Mouse (Mus musculus): ENCODE measurements around the gene Pou3f3. TPM values are rescaled to one million over a fixed set of nuclear protein-coding genes. Genes with fewer than 3 reads are reported as not detected.

Pou3f3 gene
- not detected in 2 replicates for polyA plus RNA-seq (2012; ENCODE audit: insufficient read depth, low replicate concordance)

DNA sequence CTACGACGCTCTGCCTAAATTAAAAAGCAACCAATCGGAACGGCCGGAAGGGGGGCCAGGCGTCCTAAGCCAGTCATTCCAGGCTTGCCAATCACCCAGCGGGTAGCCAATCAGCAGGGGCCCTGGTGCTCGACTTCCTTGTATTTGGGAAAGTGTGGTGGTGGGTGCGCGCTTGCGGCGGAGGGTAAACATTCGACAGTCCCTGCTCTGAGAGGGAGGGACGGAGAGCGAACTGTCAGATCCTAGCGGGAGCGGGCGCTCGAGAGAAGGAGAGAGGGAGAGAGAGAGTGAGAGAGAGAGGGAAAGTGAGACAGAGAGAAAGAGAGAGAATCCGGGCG lies at the start of gene Pou3f3:
Gene Pou3f3, plus strand, starts transcription at position 191 of the 338 bp plus-strand sequence.
- TF ChIP-seq FLI1 (IDR thresholded peaks at IDR 0.05; ENCODE audit: low read length) (no peak), GATA1 (IDR thresholded peaks at IDR 0.05; ENCODE audit: borderline replicate concordance, low read length) (no peak)
- Histone ChIP-seq H3K4me1 (peaks cover 50% of the 10 kb centered on the region), H3K4me3 (replicated peaks) (peak within 1 kb of the TSS; percentile 85), H3K9me3 (peaks cover 6% of the 10 kb centered on the region; the same call in 1 of the 2 replicates), H3K36me3 (replicated peaks; ENCODE audit: low read length) (no peaks in the 10 kb centered on the region), H3K27me3 (replicated peaks) (peaks cover 91% of the 10 kb centered on the region)

DNA sequence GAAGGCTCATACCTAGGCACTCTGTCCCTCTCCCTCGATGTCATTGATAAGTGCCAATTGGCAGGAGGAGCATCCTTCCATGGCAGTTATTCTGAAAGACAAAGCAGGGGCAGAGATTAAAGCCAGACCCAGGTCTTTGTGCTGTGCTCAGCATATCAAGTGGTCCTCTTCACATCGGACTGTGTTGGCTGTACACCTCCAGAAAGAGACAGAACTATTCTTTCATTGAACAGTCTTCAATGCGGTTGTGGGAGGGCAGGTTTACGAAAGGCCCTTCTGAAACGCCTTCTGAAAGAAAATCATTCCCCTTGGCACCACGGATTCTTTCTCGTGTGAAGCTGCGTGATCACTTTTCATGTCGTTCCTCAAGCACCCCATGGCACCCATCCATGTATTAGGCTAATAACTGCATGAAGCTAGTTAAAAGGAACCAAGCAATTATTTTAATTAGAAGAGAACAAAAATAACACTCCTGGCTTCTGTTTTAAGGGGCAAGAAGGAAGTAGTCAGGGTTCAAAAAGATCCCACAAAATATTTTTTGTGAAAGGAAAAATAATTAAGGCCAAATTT lies 47.1 kb upstream of the Pou3f3 start:
- TF ChIP-seq FLI1 (IDR thresholded peaks at IDR 0.05; ENCODE audit: low read length) (no peak), GATA1 (IDR thresholded peaks at IDR 0.05; ENCODE audit: borderline replicate concordance, low read length) (no peak)
- H3K36me3 ChIP-seq (replicated peaks; ENCODE audit: low read length), result no peaks in the 10 kb centered on the region
- no peak overlapping the region for H3K4me3 ChIP-seq (replicated peaks)
- H3K4me1 ChIP-seq, result no peaks in the 10 kb centered on the region
- no peaks in the 10 kb centered on the region for H3K27me3 ChIP-seq (replicated peaks)
- H3K9me3 ChIP-seq, result no peaks in the 10 kb centered on the region; the same call in 1 of the 2 replicates

DNA sequence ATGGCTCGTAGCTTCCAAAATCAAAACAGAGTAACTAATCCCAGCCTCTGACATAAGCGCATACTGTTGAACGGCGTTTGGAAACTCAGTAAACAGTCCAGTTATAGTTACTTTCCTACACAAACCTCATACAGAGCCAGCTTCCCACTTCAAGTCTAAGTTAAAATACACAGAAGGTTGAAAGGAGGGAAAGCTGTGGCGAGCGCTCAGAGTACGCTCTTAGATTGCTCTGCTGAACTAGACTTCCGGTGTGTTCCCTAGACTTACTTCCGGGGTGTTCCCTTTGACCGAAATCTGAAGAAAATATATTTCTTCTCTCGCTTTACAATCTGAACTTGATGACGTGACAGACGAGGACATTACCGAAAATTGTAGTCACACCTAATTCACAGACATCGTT lies 44.1 kb upstream of the Pou3f3 start:
- Histone ChIP-seq H3K36me3 (replicated peaks; ENCODE audit: low read length) (no peaks in the 10 kb centered on the region), H3K4me1 (no peaks in the 10 kb centered on the region), H3K4me3 (replicated peaks) (no peak overlapping the region), H3K27me3 (replicated peaks) (no peaks in the 10 kb centered on the region), H3K9me3 (no peaks in the 10 kb centered on the region; the same call in 1 of the 2 replicates)
- no peak for TF ChIP-seq GATA1 (IDR thresholded peaks at IDR 0.05; ENCODE audit: borderline replicate concordance, low read length)

DNA sequence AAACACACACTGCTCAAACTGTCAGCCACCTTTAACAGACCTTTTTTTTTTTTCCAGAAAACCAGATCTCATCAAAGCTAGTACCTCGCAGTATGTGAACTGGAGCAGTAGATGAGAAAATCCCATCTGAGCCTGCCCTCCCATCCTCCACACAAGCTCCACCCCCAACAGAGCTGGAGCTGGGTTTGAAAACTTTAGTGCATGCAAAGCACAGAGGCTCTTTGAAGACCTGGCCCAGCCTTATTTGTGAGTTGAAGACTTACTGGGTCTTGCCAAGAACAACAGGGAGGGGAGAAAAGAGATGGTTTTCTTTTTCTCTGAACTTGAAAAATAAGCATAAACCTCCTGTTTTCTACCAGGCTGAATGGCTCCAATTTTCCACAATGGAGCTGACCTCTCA lies 28.0 kb upstream of the Pou3f3 start:
- Histone ChIP-seq H3K9me3 (no peaks in the 10 kb centered on the region), H3K27me3 (replicated peaks) (no peaks in the 10 kb centered on the region), H3K4me3 (replicated peaks) (no peak overlapping the region), H3K4me1 (no peaks in the 10 kb centered on the region), H3K36me3 (replicated peaks; ENCODE audit: low read length) (no peaks in the 10 kb centered on the region)
- TF ChIP-seq GATA1 (IDR thresholded peaks at IDR 0.05; ENCODE audit: borderline replicate concordance, low read length) (no peak), FLI1 (IDR thresholded peaks at IDR 0.05; ENCODE audit: low read length) (no peak)

DNA sequence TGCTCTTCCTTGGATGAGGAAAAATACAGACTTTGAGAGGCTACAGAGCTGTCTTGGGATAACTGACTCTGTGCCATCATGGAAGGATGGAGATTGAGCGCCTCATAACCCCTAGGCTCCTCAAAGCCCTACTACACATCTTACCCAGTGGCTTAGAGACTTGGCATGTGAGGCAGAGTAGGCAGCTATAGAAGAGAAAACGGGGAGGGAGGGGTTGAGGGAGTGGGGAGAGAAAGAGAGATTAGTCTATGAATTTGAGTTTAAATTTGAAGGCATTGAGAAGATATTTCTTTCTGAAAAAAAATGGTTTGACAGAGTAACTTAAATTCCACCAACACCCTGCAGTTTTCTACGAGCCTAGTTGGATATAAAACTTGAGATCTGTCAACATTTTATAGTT lies 14.9 kb upstream of the Pou3f3 start:
- peaks cover 6% of the 10 kb centered on the region; the same call in 1 of the 2 replicates for H3K9me3 ChIP-seq
- no peak overlapping the region for H3K4me3 ChIP-seq (replicated peaks)
- H3K36me3 ChIP-seq (replicated peaks; ENCODE audit: low read length), result no peaks in the 10 kb centered on the region
- TF ChIP-seq FLI1 (IDR thresholded peaks at IDR 0.05; ENCODE audit: low read length) (no peak), GATA1 (IDR thresholded peaks at IDR 0.05; ENCODE audit: borderline replicate concordance, low read length) (no peak)
- peaks cover 5% of the 10 kb centered on the region; the same call in 1 of the 2 replicates for H3K4me1 ChIP-seq
- H3K27me3 ChIP-seq (replicated peaks), result peaks cover 31% of the 10 kb centered on the region

DNA sequence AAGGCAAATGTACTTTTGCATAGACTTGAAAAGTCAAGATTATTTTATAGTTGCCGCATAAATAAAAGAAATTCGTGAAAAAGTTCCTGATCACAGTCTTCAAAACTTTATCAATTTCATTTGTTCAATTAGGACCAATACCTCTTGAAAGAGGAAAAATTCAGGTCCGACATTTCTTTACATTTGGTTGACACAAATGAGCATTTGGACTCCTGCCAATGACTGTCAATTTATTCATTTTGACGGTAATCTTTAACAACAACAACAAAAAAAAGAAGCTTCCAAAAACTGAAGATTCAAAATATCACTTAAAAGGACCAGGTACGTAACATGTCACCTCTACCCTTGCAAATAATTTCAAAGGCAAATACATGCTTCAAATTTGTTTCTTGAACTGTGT lies 13.8 kb upstream of the Pou3f3 start:
- Histone ChIP-seq H3K36me3 (replicated peaks; ENCODE audit: low read length) (no peaks in the 10 kb centered on the region), H3K4me1 (peaks cover 5% of the 10 kb centered on the region; the same call in 1 of the 2 replicates), H3K27me3 (replicated peaks) (peaks cover 40% of the 10 kb centered on the region), H3K4me3 (replicated peaks) (no peak overlapping the region), H3K9me3 (peaks cover 6% of the 10 kb centered on the region; the same call in 1 of the 2 replicates)
- TF ChIP-seq FLI1 (IDR thresholded peaks at IDR 0.05; ENCODE audit: low read length), result no peak
- no peak for TF ChIP-seq GATA1 (IDR thresholded peaks at IDR 0.05; ENCODE audit: borderline replicate concordance, low read length)

DNA sequence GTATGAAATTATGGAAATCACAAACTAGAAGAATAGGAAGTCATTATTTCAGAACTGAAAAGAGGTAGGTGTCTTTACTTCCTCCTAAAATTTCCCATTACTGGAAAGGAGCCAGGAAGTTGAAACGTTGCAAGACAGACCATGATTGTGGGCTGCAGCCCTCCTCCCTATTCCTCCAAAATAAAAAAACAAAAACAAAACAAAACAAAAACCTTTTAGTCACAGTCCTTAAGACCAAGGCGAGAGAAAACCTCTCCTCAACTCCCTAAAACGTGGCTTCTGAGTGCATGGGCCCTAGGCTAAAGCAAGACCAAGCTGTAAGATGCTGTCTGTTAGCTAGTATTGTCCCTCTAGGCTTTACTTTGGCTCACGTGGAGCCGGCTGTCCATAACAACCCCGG lies 11.7 kb upstream of the Pou3f3 start:
- no peak for TF ChIP-seq GATA1 (IDR thresholded peaks at IDR 0.05; ENCODE audit: borderline replicate concordance, low read length)
- no peak for TF ChIP-seq FLI1 (IDR thresholded peaks at IDR 0.05; ENCODE audit: low read length)
- H3K36me3 ChIP-seq (replicated peaks; ENCODE audit: low read length), result no peaks in the 10 kb centered on the region
- peaks cover 5% of the 10 kb centered on the region; the same call in 1 of the 2 replicates for H3K4me1 ChIP-seq
- H3K9me3 ChIP-seq, result peaks cover 6% of the 10 kb centered on the region; the same call in 1 of the 2 replicates
- H3K4me3 ChIP-seq (replicated peaks), result no peak overlapping the region
- H3K27me3 ChIP-seq (replicated peaks), result peaks cover 57% of the 10 kb centered on the region

DNA sequence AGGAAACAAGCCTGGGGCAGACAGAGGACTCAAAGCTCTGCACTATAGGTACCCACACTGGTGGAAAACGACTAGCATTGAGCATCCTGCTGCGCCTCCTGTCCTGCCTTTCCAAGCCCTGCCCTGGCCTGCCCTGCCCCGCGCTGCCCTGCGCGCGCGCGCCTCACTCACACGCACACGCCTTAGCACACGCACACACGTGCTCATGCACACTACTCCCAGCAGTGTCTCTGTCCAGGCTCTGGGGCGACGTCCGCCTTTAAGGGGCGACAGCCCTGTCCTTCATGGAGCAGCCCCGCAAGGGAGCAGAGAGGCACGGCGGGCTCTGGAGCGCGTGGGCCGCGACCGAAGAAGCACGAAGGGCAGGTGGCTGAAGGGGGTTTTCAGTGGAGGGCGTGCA lies 11.2 kb upstream of the Pou3f3 start:
- H3K4me3 ChIP-seq (replicated peaks), result peak overlapping the region; percentile 38
- peaks cover 62% of the 10 kb centered on the region for H3K27me3 ChIP-seq (replicated peaks)
- peaks cover 6% of the 10 kb centered on the region; the same call in 1 of the 2 replicates for H3K9me3 ChIP-seq
- no peaks in the 10 kb centered on the region for H3K36me3 ChIP-seq (replicated peaks; ENCODE audit: low read length)
- no peak for TF ChIP-seq GATA1 (IDR thresholded peaks at IDR 0.05; ENCODE audit: borderline replicate concordance, low read length)
- TF ChIP-seq FLI1 (IDR thresholded peaks at IDR 0.05; ENCODE audit: low read length), result no peak
- H3K4me1 ChIP-seq, result peaks cover 5% of the 10 kb centered on the region; the same call in 1 of the 2 replicates

DNA sequence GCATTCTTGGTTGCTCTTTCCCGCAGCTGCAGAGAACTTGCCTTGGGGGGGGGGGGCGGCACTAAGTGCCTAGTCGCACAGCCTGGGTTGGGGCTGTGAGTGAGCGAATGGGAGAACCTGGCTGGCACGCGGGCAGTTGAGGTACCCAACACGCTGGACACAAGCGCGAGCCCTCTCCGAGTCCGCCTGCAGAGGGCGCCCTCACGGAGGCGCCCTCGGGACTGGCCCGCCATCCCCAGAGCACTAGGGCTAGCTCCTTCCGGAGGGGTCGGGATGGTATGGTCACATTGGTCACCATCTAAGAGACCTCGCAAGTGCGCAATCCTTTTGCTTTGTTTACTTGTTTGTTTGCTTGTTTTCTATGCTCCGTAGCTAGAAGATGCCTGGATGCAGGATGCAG lies 10.8 kb upstream of the Pou3f3 start:
- peaks cover 5% of the 10 kb centered on the region; the same call in 1 of the 2 replicates for H3K4me1 ChIP-seq
- peaks cover 6% of the 10 kb centered on the region; the same call in 1 of the 2 replicates for H3K9me3 ChIP-seq
- H3K36me3 ChIP-seq (replicated peaks; ENCODE audit: low read length), result no peaks in the 10 kb centered on the region
- TF ChIP-seq FLI1 (IDR thresholded peaks at IDR 0.05; ENCODE audit: low read length), result no peak
- no peak for TF ChIP-seq GATA1 (IDR thresholded peaks at IDR 0.05; ENCODE audit: borderline replicate concordance, low read length)
- peaks cover 66% of the 10 kb centered on the region for H3K27me3 ChIP-seq (replicated peaks)
- no peak overlapping the region for H3K4me3 ChIP-seq (replicated peaks)

DNA sequence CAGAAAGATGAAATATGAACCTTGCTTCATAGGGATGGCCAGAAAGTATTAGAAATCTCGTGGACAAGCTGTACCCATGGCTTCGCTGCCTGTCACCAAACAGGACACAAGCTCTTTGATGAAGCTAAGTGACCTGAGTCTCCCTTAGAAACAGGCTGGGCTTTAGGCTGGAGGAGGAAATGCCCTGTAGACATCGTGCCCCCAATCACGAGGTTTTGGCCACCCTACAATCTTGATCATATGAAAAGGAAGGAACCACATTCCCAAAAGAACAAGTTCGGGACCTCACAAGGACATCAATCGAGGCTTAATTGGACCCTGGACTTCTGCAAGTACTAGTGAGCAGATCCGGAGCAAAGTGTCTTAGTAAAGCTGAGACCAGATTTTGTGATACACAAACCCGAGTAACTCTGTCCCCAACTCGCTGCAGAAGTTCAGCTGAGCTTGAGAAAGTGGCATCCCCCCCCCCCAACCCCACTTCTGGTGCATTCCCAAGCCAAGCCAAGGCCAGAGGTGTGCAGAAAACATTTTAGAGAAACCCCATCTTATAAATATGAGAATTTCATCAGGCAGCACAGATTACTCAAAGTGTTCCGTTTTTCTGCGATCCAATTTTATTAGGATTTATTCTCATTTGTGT lies 10.1 kb upstream of the Pou3f3 start:
- Histone ChIP-seq H3K36me3 (replicated peaks; ENCODE audit: low read length) (no peaks in the 10 kb centered on the region), H3K27me3 (replicated peaks) (peaks cover 73% of the 10 kb centered on the region), H3K4me1 (peaks cover 5% of the 10 kb centered on the region; the same call in 1 of the 2 replicates), H3K9me3 (peaks cover 6% of the 10 kb centered on the region; the same call in 1 of the 2 replicates), H3K4me3 (replicated peaks) (no peak overlapping the region)
- no peak for TF ChIP-seq FLI1 (IDR thresholded peaks at IDR 0.05; ENCODE audit: low read length)
- no peak for TF ChIP-seq GATA1 (IDR thresholded peaks at IDR 0.05; ENCODE audit: borderline replicate concordance, low read length)

All from megakaryocyte, embryonic 14.5 days (primary cell).